Mouse (Mus musculus): ENCODE data around the gene Trim65. TPM values are rescaled to one million over a fixed set of nuclear protein-coding genes. Genes with fewer than 3 reads are reported as not detected.
"Not testable (repeated sequence)": the region's sequence is repeated elsewhere in the genome, so short reads cannot be mapped to it uniquely, and the experiment has no call there.

Gene Trim65
- polyA plus RNA-seq, 1 experiment = 13.3 TPM

GRCm38 (mm10) chr11:116129993-116130487 is 888 bp downstream of the Trim65 start:
- TF ChIP-seq CTCF (IDR thresholded peaks at IDR 0.05; ENCODE audit: extremely low read depth, insufficient read length, insufficient replicate concordance, low read depth, low read length) = no peak
- TF ChIP-seq POLR2A (IDR thresholded peaks at IDR 0.05; ENCODE audit: low read depth, low read length) = no peak
- Histone ChIP-seq H3K27ac (ENCODE audit: insufficient read depth, low read depth, low read length) (peak overlapping the region; percentile 32), H3K4me1 (ENCODE audit: control insufficient read depth, insufficient read depth, insufficient read length, low read length) (peaks cover 23% of the 10 kb centered on the region), H3K27me3 (ENCODE audit: control insufficient read depth, insufficient read depth, low read length) (no peaks in the 10 kb centered on the region), H3K4me3 (ENCODE audit: low read depth, low read length) (peak overlapping the region; percentile 73), H3K36me3 (ENCODE audit: control insufficient read depth, insufficient read depth, low read length) (peaks cover 29% of the 10 kb centered on the region)
- WGBS = 22% methylated on average over 8 of the region's 8 CpGs

- Histone ChIP-seq H3K4me1 (ENCODE audit: control insufficient read depth, insufficient read depth, insufficient read length, low read length) (peaks cover 23% of the 10 kb centered on the region), H3K27ac (ENCODE audit: insufficient read depth, low read depth, low read length) (no peak overlapping the region), H3K27me3 (ENCODE audit: control insufficient read depth, insufficient read depth, low read length) (no peaks in the 10 kb centered on the region), H3K36me3 (ENCODE audit: control insufficient read depth, insufficient read depth, low read length) (peaks cover 34% of the 10 kb centered on the region), H3K4me3 (ENCODE audit: low read depth, low read length) (peak overlapping the region; percentile 73)
- WGBS = 78% methylated on average over 9 of the region's 9 CpGs
- TF ChIP-seq CTCF (IDR thresholded peaks at IDR 0.05; ENCODE audit: extremely low read depth, insufficient read length, insufficient replicate concordance, low read depth, low read length) (no peak), POLR2A (IDR thresholded peaks at IDR 0.05; ENCODE audit: low read depth, low read length) (no peak)
Measured at GRCm38 (mm10) chr11:116129091-116129790, 1.7 kb downstream of the Trim65 start.

- no peak for TF ChIP-seq CTCF (IDR thresholded peaks at IDR 0.05; ENCODE audit: extremely low read depth, insufficient read length, insufficient replicate concordance, low read depth, low read length)
- Histone ChIP-seq H3K4me3 (ENCODE audit: low read depth, low read length) (no peak overlapping the region), H3K4me1 (ENCODE audit: control insufficient read depth, insufficient read depth, insufficient read length, low read length) (peaks cover 23% of the 10 kb centered on the region), H3K27ac (ENCODE audit: insufficient read depth, low read depth, low read length) (peak overlapping the region; percentile 6; the same call in 1 of the 2 replicates), H3K36me3 (ENCODE audit: control insufficient read depth, insufficient read depth, low read length) (peaks cover 46% of the 10 kb centered on the region), H3K27me3 (ENCODE audit: control insufficient read depth, insufficient read depth, low read length) (no peaks in the 10 kb centered on the region)
- WGBS = 73% methylated on average over 9 of the region's 9 CpGs
Measured at GRCm38 (mm10) chr11:116127986-116128385, 2.9 kb downstream of the Trim65 start.

- Histone ChIP-seq H3K36me3 (ENCODE audit: control insufficient read depth, insufficient read depth, low read length) (peaks cover 51% of the 10 kb centered on the region), H3K4me1 (ENCODE audit: control insufficient read depth, insufficient read depth, insufficient read length, low read length) (peaks cover 23% of the 10 kb centered on the region), H3K27ac (ENCODE audit: insufficient read depth, low read depth, low read length) (peak within 1 kb of the TSS; percentile 6; the same call in 1 of the 2 replicates), H3K27me3 (ENCODE audit: control insufficient read depth, insufficient read depth, low read length) (no peaks in the 10 kb centered on the region), H3K4me3 (ENCODE audit: low read depth, low read length) (peak within 1 kb of the TSS; percentile 8; the same call in 1 of the 2 replicates)
- 57% methylated on average over 23 of the region's 23 CpGs for WGBS
- TF ChIP-seq POLR2A (IDR thresholded peaks at IDR 0.05; ENCODE audit: low read depth, low read length) = no peak
- no peak for TF ChIP-seq CTCF (IDR thresholded peaks at IDR 0.05; ENCODE audit: extremely low read depth, insufficient read length, insufficient replicate concordance, low read depth, low read length)
Measured at GRCm38 (mm10) chr11:116127156-116127980, 3.6 kb downstream of the Trim65 start, which contains the start of gene Trim47. Trim47 (minus strand) TSS chr11:116127210.

GRCm38 (mm10) chr11:116126261-116126660 is 4.7 kb downstream of the Trim65 start:
- Histone ChIP-seq H3K27ac (ENCODE audit: insufficient read depth, low read depth, low read length) (no peak overlapping the region), H3K27me3 (ENCODE audit: control insufficient read depth, insufficient read depth, low read length) (no peaks in the 10 kb centered on the region)
- WGBS = 98% methylated on average over 15 of the region's 15 CpGs

GRCm38 (mm10) chr11:116121731-116122245 is 9.1 kb downstream of the Trim65 start:
- WGBS = 87% methylated on average over 8 of the region's 8 CpGs
- not testable (repeated sequence) for H3K27ac ChIP-seq (ENCODE audit: insufficient read depth, low read depth, low read length)

More at GRCm38 (mm10) chr11:116126261-116126660, 4.7 kb downstream of the Trim65 start:
- TF ChIP-seq CTCF (IDR thresholded peaks at IDR 0.05; ENCODE audit: extremely low read depth, insufficient read length, insufficient replicate concordance, low read depth, low read length) = no peak
- no peak for TF ChIP-seq POLR2A (IDR thresholded peaks at IDR 0.05; ENCODE audit: low read depth, low read length)
- H3K4me3 ChIP-seq (ENCODE audit: low read depth, low read length) = no peak overlapping the region
- peaks cover 52% of the 10 kb centered on the region for H3K36me3 ChIP-seq (ENCODE audit: control insufficient read depth, insufficient read depth, low read length)
- H3K4me1 ChIP-seq (ENCODE audit: control insufficient read depth, insufficient read depth, insufficient read length, low read length) = peaks cover 20% of the 10 kb centered on the region

GRCm38 (mm10) chr11:116117819-116118218 is 13.1 kb downstream of the Trim65 start:
- H3K27ac ChIP-seq (ENCODE audit: insufficient read depth, low read depth, low read length) = no peak overlapping the region
- no peak overlapping the region for H3K4me3 ChIP-seq (ENCODE audit: low read depth, low read length)
- no peaks in the 10 kb centered on the region for H3K4me1 ChIP-seq (ENCODE audit: control insufficient read depth, insufficient read depth, insufficient read length, low read length)
- peaks cover 14% of the 10 kb centered on the region for H3K36me3 ChIP-seq (ENCODE audit: control insufficient read depth, insufficient read depth, low read length)
- TF ChIP-seq CTCF (IDR thresholded peaks at IDR 0.05; ENCODE audit: extremely low read depth, insufficient read length, insufficient replicate concordance, low read depth, low read length) = peak; percentile 25; the same call in 1 of the 2 replicates
- no peak for TF ChIP-seq POLR2A (IDR thresholded peaks at IDR 0.05; ENCODE audit: low read depth, low read length)
- H3K27me3 ChIP-seq (ENCODE audit: control insufficient read depth, insufficient read depth, low read length) = no peaks in the 10 kb centered on the region

More at GRCm38 (mm10) chr11:116121731-116122245, 9.1 kb downstream of the Trim65 start:
- not testable (repeated sequence) for H3K4me1 ChIP-seq (ENCODE audit: control insufficient read depth, insufficient read depth, insufficient read length, low read length); H3K27me3 ChIP-seq (ENCODE audit: control insufficient read depth, insufficient read depth, low read length); H3K4me3 ChIP-seq (ENCODE audit: low read depth, low read length)
- H3K36me3 ChIP-seq (ENCODE audit: control insufficient read depth, insufficient read depth, low read length) = peaks cover 50% of the 10 kb centered on the region
